Mouse (Mus musculus): ENCODE results near the gene Epo.
A peak's percentile ranks its signal among the peaks of the same experiment; 100 is the strongest.

Gene Epo

DNA sequence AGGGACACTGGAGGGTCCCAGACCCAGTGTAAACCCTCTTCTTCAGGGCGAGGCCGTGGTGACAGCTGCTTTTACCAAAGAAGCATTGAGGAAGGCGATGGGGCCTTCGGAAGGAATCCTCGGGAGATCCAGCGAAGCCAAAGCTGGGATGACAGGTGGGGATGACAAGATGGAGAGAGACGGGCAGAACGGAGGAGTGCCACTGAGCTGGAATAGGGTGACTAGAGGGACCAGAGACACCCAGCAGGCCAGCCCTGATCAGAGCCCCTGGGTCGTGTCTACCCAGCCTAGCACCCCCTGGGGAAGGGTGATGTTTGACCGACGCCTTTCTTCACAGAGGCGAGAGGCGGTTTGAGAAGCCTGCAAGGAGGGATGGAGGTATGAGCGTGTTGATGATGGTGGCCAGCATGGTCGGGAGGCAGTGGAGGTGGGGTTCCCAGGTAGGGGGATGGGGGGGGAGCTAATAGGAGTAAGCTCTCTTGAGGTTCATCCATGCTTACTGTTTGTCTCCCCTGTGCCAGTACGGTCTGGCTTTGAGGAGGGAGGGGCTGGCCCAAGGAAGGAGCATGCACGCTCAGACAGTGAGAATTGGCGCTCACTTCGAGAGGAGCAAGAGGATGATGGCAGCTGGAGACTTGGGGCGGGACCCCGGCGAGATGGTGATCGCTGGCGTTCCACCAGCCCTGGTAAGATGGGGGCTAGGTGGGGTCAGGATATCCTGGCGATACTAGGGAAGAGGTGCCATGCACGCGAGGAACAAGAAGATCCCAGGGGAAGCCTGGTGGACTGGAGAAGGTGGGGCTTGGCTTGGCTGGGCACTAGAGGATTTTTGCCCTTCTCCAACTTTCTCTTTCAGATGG lies 13.1 kb downstream of the Epo start:
- DNase-seq (ENCODE audit: low read depth), result no peak

GRCm38 (mm10) chr5:137518436-137518835 lies 14.6 kb downstream of the Epo start, which contains the start of gene Gigyf1:
Gene Gigyf1, plus strand, starts transcription at chr5:137518548.
- DNase-seq (ENCODE audit: low read depth), result no peak

GRCm38 (mm10) chr5:137514811-137515210 lies 18.2 kb downstream of the Epo start:
- DNase-seq (ENCODE audit: low read depth), result no peak

GRCm38 (mm10) chr5:137513951-137514721 lies 18.9 kb downstream of the Epo start:
- no peak for DNase-seq (ENCODE audit: low read depth)

DNA sequence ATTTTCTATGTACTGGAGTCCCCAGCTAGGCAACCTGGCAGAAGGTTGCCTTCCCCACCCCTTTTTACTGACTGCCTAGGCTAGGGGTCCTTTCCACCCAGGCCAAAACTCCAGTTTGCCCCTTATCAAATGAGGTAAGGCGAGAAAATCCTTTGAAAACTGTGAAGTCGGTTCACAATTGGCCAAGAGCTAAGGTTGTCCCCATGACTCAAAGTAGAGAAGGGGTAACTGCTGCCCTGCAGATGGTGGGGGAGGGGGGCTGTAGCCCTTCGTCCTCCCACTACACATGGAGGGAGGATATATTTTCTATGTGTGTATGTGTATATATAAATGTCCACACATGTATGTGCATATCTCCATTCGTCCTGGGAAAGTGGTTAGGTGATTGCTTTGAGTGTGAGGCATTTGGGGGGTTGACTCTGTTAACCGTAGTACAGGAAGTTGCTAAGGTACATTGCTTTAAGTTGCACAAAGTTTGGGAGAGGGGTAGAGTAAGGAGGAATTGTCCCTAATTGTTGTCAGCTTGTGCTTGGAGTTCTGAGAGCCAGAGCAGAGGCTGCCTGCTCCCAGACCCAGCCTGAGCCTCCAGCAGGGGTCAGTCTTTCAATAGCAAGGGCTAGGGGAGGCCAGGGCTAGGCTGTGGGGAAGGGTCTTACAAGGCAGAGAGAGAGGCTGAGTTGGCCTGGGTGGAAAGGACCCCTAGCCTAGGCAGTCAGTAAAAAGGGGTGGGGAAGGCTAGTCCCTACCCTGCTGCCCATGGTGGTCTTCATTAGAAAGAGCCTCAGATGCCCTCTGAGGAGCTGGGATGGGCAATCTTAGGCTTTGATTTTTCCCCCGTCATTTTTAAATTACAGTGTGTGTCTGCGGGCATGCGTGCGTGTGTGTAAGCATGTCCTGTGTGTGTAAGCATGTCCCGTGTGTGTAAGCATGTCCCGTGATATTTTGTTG lies 19.9 kb downstream of the Epo start:
- no peak for DNase-seq (ENCODE audit: low read depth)

DNA sequence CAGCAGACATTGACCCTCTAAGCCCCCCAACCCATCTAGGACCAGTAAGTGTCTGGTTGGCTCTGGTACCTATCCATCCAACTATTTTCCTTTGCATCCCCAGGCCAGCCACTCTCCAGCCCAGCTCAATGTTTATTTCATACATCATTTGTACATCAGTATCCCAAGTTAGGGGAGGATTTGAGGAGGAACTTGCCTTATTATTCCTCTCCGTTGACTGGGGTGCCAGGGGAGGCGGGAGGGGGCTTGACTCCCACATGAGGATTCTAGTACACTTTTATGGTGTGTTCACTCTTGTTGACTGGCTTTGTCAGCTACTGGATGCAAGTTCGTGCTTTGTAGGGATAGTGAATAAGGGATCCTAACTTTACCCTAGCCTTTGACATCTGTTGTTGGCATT lies 21.3 kb downstream of the Epo start:
- DNase-seq (ENCODE audit: low read depth), result no peak

DNA sequence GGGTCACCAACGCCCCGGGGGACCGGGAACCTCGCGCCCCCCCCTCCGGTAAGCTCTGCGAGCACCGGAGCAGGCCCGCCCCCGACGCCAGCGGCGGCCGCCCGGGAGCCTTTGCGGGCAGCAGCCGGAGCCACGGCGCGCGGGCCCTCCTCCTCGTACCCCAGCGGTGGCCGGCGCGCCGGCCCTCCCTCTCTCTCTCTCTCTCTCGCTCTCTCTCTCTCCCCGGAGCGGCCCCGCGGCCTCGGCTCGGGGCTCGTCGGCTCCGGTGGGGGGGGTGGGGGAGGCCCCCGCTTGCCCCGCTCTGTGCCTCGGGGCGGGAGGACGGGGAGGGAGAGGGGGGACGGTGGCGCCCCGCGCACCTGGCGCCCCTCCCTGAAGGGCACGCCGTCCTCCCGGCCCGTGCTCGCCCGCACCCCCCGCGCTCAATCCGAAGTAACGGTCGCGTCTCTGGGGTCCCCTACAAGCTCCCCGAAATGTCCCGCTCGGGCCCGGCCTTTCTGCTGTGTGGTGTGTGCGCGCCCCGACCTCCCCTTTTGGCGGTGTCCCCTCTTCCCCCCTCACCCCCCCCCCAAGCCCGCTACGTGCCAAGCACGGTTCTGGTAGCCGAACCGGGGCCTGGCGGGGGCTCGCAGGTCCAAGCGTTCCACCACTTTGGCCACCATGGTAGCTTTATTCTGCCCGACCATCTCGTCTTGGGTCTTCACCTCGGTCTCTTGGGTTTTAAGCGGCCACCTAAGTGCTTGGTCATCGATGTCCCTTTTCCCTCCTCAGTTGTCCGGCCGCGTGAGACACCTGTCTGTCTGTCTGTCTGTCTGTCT lies 22.3 kb downstream of the Epo start:
- DNase-seq (ENCODE audit: low read depth), result no peak

DNA sequence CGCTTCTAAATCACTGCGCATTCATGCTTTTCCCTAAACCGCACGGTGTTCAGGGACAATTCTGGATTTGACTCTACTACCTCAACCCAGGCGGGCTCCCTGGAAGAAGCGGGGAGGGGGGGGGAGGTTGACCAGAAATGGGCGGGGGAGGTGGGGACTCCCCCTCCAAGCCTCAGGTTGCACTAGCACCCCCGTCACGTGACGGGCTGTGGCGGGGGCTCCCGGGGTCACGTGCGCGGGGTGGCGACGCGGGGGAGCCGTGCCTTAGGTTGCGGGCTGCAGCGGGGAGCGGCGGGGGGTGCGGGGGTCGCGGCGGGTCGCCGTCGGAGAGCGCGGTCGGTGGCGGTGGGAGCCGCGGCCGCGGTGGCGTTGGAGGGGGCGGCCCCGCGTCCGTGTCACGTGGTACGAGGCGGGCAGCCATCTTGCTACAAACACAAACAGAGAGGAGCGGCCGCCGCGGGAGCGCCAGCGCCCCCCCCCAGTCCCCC lies 23.0 kb downstream of the Epo start:
- DNase-seq (ENCODE audit: low read depth), result no peak

GRCm38 (mm10) chr5:137504041-137504440 lies 29.0 kb downstream of the Epo start:
- no peak for DNase-seq (ENCODE audit: low read depth)

DNA sequence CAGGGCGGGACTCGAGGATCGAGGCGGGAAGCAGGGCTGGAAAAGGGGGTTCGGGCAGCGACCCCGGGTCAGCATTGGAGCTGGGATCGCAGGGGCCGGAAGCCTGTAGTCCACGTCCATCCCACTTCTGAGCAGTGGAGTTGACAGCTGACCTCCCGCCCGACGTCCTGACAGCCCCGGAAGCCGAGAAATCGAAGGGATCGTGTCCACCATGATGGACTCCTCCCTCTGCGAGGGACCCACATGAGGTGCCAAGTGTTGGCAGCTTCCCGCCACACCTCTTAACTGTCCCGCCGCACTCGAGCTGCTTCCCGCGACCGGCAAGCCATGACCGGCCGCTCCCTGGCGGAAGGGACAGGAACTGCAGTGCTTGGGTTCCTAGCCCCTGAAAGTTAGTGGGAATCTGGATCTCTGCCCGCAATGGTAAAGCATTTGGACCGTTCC lies 30.4 kb downstream of the Epo start:
- DNase-seq (ENCODE audit: low read depth), result peak; percentile 70

DNA sequence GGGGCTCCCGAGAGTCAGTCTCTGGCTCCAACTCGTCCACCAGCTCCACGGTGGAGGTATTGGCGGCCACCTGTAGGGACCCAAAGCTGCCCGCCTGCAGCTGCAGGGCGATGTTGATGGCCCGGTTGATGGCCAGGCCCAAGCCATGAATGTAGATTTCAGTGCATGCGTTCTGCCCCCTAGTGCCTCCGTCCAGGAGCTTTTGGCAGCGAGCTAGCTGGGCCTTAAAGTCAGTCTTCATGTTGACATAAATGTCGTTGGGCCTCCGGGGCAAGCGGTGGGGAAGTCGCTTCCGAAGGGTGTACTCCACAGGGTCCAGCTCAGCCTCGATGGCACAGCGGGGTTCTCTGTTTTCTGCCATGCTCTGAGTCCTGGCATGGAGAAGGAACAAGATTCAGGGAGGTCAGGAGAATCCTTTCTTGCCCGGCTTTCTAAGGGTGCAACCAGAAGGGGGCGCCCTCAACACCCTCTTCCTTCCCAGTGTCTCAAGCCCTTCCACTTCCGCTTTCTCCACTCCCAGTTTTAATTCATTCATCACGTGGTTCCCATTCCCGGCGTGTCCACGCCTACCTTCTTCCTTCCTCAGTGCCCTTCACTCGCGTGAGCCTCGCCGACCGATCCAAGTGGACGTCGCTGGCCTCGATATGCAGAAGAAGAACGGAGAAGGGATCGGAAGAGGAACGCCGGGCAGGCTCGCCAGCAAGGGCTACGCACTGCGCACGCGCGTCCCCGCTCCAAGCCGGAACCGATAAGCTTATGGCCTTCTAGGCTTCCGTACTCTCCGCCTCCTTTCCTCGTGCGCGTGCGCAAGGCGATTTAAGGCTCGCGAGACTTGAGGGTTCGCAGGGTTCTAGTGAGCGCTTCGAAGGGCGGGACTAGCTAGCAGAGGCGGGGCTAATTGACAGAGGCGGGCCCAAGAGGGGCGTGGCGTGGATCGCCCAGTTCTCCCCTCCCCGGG lies 31.1 kb downstream of the Epo start, which contains the start of gene Pop7:
Gene Pop7, minus strand, starts transcription at position 810 of the 958 bp plus-strand sequence.
- DNase-seq (ENCODE audit: low read depth), result peak; percentile 100

DNA sequence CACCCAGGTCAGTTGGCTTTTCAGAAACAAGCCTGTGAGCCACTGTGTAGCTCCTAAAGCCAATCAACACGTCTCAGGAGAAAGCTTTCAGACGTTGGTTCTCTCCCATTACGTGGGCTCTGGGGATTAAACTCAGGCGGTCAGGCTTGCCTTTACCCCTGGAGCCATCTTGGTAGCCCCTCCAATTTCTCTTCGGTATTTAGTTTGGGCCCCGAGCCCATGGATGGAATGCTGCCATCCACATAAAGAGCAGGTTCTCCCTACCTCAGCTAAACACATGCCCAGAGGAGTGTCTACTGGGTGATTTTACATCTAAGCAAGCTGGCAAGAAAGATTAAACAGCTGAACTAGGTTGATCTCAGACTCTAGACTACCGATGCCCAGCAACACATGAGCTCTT lies 32.9 kb downstream of the Epo start:
- no peak for DNase-seq (ENCODE audit: low read depth)

DNA sequence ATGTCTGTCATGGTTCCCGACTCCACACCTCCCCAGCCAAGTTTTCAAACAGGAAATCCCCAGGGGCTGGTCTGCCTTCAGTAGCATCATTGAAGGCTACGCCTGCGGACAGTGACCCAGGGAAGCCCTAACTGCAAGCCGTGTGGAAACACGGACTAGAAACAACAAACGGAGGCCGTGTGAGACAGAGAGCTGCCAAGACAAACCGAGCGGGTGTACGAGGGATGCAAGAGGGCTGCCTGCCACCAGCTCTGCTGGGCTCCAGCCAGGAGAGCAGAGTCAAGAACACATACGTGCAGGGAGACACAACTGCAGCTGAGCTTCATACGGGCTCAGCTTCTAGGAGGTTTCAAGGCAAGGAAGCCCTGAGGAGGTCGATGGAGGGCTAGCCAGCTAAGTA lies 39.2 kb downstream of the Epo start:
- DNase-seq (ENCODE audit: low read depth), result no peak

DNA sequence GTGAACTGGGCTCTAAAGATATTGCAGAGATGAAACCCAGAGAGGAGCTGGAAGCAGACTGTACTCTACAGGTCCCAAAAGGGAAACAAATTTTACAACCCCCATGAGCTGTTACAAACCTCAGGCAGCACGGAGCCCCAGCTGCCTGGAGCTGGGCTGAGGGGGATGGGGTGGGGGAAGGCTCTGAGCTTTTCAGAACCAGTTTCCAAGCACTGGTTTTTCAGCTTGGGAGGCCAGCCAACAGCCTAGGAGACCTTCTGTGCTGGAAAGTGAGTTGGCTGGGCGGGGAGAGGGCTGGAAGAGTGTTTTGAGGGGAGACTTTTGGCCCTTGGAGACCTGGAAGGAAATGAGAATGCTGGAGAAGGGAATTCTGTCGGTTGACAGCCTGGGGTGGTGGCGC lies 41.5 kb downstream of the Epo start:
- DNase-seq (ENCODE audit: low read depth), result no peak

- peak; percentile 25 for DNase-seq (ENCODE audit: low read depth)
Observed at GRCm38 (mm10) chr5:137487616-137488015, 45.4 kb downstream of the Epo start.

DNA sequence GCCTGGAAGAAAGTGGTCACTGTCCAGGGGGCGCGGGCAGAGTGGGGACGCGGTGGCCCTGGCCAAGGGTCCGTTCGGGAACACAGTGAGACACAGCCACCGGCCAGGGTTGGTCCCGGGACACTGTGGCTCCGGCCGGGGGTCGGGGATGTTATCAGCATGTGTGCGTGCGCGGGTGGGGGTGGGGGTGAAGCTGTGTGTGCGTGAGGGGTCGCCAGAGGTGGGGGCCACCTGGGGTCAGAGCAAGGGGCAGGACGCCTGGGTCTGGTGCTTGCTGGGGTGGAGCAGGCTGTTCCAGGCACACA lies 47.2 kb downstream of the Epo start:
- DNase-seq (ENCODE audit: low read depth), result no peak

- no peak for DNase-seq (ENCODE audit: low read depth)
Observed at GRCm38 (mm10) chr5:137485071-137485850, 47.8 kb downstream of the Epo start.

GRCm38 (mm10) chr5:137481897-137482296 lies 51.1 kb downstream of the Epo start:
- DNase-seq (ENCODE audit: low read depth), result no peak

DNA sequence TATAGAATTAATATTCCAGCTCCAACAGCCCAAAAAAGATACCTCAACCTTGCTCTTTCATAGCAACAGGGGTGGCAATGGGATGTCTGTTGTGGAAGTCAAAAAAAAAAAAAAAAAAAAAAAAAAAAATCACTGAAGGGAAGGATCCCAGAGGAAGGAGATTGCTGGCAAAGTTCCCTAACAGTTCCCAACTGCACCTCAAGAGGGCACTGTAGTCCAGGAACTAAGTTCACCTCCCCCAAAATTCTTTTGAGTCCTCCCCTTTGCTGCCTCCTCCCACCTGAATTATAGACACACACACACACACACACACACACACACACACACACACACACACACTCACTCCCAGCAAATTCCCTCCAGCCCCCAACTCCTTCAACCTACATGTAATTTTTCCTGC lies 51.9 kb downstream of the Epo start:
- peak; percentile 53 for DNase-seq (ENCODE audit: low read depth)

All from c-Kit-positive CD71-negative TER-119-negative erythroid progenitor cells, embryonic 14.5 days (primary cell).